Mouse (Mus musculus) midbrain, postnatal 0 days (tissue): ENCODE measurements at regions not wholly inside any gene's neighbourhood (a gene's known extent, or its start where the extent isn't known, plus 50 kb on each side); places are given as distances from the start of the nearest gene placed in this dataset.
A peak's percentile ranks its signal among the peaks of the same experiment; 100 is the strongest.

Experiments used
- ATAC-seq: fragments of 200-750 bp; cut with Nextera tagmentation; 2 replicates; pipeline ENCODE4 v1.8.0; 2017; ENCODE audit warnings: moderate number of reproducible peaks, mild to moderate bottlenecking, moderate TSS enrichment, moderate library complexity; ENCODE audit not compliant: low FRiP score
- DNase-seq: peaks from one replicate; pipeline ENCODE4 v3.0.0-alpha.2; 2015; ENCODE audit warnings: low spot score
- H3K27ac ChIP-seq: fragments of 300-500 bp; sonication (generic); 2 replicates; pipeline ENCODE4 v1.5.1; 2014; ENCODE audit warnings: low read depth, mild to moderate bottlenecking, low read length, mixed read lengths
- H3K27me3 ChIP-seq: fragments of 300-500 bp; sonication (generic); 2 replicates; pipeline ENCODE4 v1.6.1; 2014; ENCODE audit warnings: low read length, control low read depth, mixed read lengths; ENCODE audit not compliant: insufficient read depth
- H3K36me3 ChIP-seq: fragments of 300-500 bp; sonication (generic); 2 replicates; pipeline ENCODE4 v1.6.1; 2014; ENCODE audit warnings: low read length, control low read depth, mixed read lengths; ENCODE audit not compliant: insufficient read depth
- H3K4me1 ChIP-seq: fragments of 300-500 bp; sonication (generic); 2 replicates; pipeline ENCODE4 v1.6.1; 2014; ENCODE audit warnings: mild to moderate bottlenecking, control low read depth, antibody characterized with exemption, low read length, mixed read lengths; ENCODE audit not compliant: insufficient read depth
- H3K4me2 ChIP-seq: fragments of 300-500 bp; sonication (generic); 2 replicates; pipeline ENCODE4 v1.6.1; 2014; ENCODE audit warnings: low read depth, mild to moderate bottlenecking, low read length, mixed read lengths; ENCODE audit not compliant: poor library complexity, severe bottlenecking
- H3K4me3 ChIP-seq: fragments of 300-500 bp; sonication (generic); 2 replicates; pipeline ENCODE4 v1.5.1; 2014; ENCODE audit warnings: low read depth, mild to moderate bottlenecking, low read length, moderate library complexity
- H3K9ac ChIP-seq: fragments of 300-500 bp; sonication (generic); replicated peaks from 2 replicates; pipeline ENCODE4 v1.6.1; 2014; ENCODE audit warnings: mild to moderate bottlenecking, low read length, moderate library complexity, mixed read lengths; ENCODE audit not compliant: poor library complexity, severe bottlenecking
- H3K9me3 ChIP-seq: fragments of 300-500 bp; sonication (generic); 2 replicates; pipeline ENCODE4 v1.6.1; 2016; ENCODE audit warnings: low read length, control low read depth
- CTCF ChIP-seq: IDR thresholded peaks from 2 replicates; pipeline ENCODE4 v1.5.1; 2016; ENCODE audit warnings: antibody characterized with exemption, mild to moderate bottlenecking
- WGBS: fragments of 180-500 bp; shearing (Covaris S2); extraction: QIAGEN DNeasy Blood & Tissue Kit; methylation state at CpG from one replicate; pipeline ENCODE4 v1.1.7; 2014; 5-methylcytosine and 5-hydroxymethylcytosine counted together

GRCm38 (mm10) chr6:147686927-147687326, 211.3 kb downstream of the Ccdc91 start:
- Histone ChIP-seq H3K9me3 (no peaks in the 10 kb centered on the region), H3K27me3 (no peaks in the 10 kb centered on the region), H3K27ac (no peak overlapping the region), H3K4me1 (no peaks in the 10 kb centered on the region), H3K36me3 (no peaks in the 10 kb centered on the region), H3K4me2 (no peak overlapping the region), H3K4me3 (no peak overlapping the region), H3K9ac (no peak overlapping the region)
- TF ChIP-seq CTCF, result 0 out of 2 replicates have a peak, but pooled peaks have one; percentile 4
- WGBS, result 80% methylated on average over 6 of the region's 6 CpGs
- ATAC-seq, result no peak
- no peak for DNase-seq

- DNase-seq (no peak), ATAC-seq (no peak)
- H3K36me3 ChIP-seq, result no peaks in the 10 kb centered on the region
- no peak overlapping the region for H3K4me3 ChIP-seq
- TF ChIP-seq CTCF, result no peak
- H3K4me1 ChIP-seq, result no peaks in the 10 kb centered on the region
- no peak overlapping the region for H3K27ac ChIP-seq
- no peaks in the 10 kb centered on the region for H3K9me3 ChIP-seq
- H3K27me3 ChIP-seq, result no peaks in the 10 kb centered on the region
- H3K9ac ChIP-seq, result no peak overlapping the region
- 92% methylated on average over 1 of the region's 1 CpGs for WGBS
- H3K4me2 ChIP-seq, result no peak overlapping the region
These were observed 222.6 kb downstream of the Ccdc91 start for GRCm38 (mm10) chr6:147698255-147698654.

GRCm38 (mm10) chr6:147699449-147699848, 223.8 kb downstream of the Ccdc91 start:
- Histone ChIP-seq H3K36me3 (no peaks in the 10 kb centered on the region), H3K4me3 (no peak overlapping the region), H3K4me2 (no peak overlapping the region), H3K9me3 (no peaks in the 10 kb centered on the region), H3K27ac (no peak overlapping the region), H3K9ac (no peak overlapping the region), H3K4me1 (no peaks in the 10 kb centered on the region), H3K27me3 (no peaks in the 10 kb centered on the region)
- 77% methylated on average over 3 of the region's 3 CpGs for WGBS
- no peak for DNase-seq
- no peak for ATAC-seq
- TF ChIP-seq CTCF, result no peak

- no peak overlapping the region for H3K9ac ChIP-seq
- ATAC-seq, result no peak
- TF ChIP-seq CTCF, result no peak
- WGBS, result 72% methylated on average over 2 of the region's 2 CpGs
- H3K4me2 ChIP-seq, result no peak overlapping the region
- H3K4me3 ChIP-seq, result no peak overlapping the region
- no peaks in the 10 kb centered on the region for H3K27me3 ChIP-seq
- no peak for DNase-seq
- H3K36me3 ChIP-seq, result no peaks in the 10 kb centered on the region
- H3K27ac ChIP-seq, result no peak overlapping the region
- H3K4me1 ChIP-seq, result no peaks in the 10 kb centered on the region
- no peaks in the 10 kb centered on the region for H3K9me3 ChIP-seq
These were observed 225.0 kb downstream of the Ccdc91 start for GRCm38 (mm10) chr6:147700629-147701028.

GRCm38 (mm10) chr6:147701956-147702355, 226.3 kb downstream of the Ccdc91 start:
- H3K9ac ChIP-seq, result no peak overlapping the region
- H3K9me3 ChIP-seq, result no peaks in the 10 kb centered on the region
- no peak overlapping the region for H3K4me2 ChIP-seq
- H3K27ac ChIP-seq, result no peak overlapping the region
- no peak for DNase-seq
- no peak for TF ChIP-seq CTCF
- ATAC-seq, result no peak
- no peaks in the 10 kb centered on the region for H3K4me1 ChIP-seq
- H3K36me3 ChIP-seq, result no peaks in the 10 kb centered on the region
- no peak overlapping the region for H3K4me3 ChIP-seq
- WGBS, result 88% methylated on average over 5 of the region's 5 CpGs
- no peaks in the 10 kb centered on the region for H3K27me3 ChIP-seq

- 95% methylated on average over 5 of the region's 5 CpGs for WGBS
- H3K4me3 ChIP-seq, result no peak overlapping the region
- no peak for ATAC-seq
- H3K36me3 ChIP-seq, result no peaks in the 10 kb centered on the region
- H3K4me2 ChIP-seq, result no peak overlapping the region
- no peak overlapping the region for H3K27ac ChIP-seq
- DNase-seq, result no peak
- H3K9ac ChIP-seq, result no peak overlapping the region
- H3K27me3 ChIP-seq, result no peaks in the 10 kb centered on the region
- no peak for TF ChIP-seq CTCF
- no peaks in the 10 kb centered on the region for H3K4me1 ChIP-seq
- no peaks in the 10 kb centered on the region for H3K9me3 ChIP-seq
These were observed 228.7 kb downstream of the Ccdc91 start for GRCm38 (mm10) chr6:147704297-147704696.
